Mouse (Mus musculus) T-helper 17 cell (primary cell): Measurements from ENCODE around the gene Car10.

Experiments
- in situ Hi-C, 2 experiments: fragments of 300-600 bp; cut with MboI, MseI; formaldehyde crosslinking; loops; 1 replicate in 1 of 2; 2 replicates in 1 of 2; pipeline ENCODE4 v1.15.1; 2025; ENCODE audit warnings: high pct_unique_total_duplicates in 2 of 2

The Car10 gene

GRCm38 (mm10) chr11:93097941-93098828, at the start of gene Car10:
Gene Car10 (plus strand): TSS chr11:93098028.
- in situ Hi-C loops = no loop called here

GRCm38 (mm10) chr11:93065021-93065420, 32.8 kb upstream of the Car10 start:
- in situ Hi-C loops = no loop called here

- in situ Hi-C loops = no loop called here
These were observed 32.1 kb upstream of the Car10 start for GRCm38 (mm10) chr11:93065656-93066181.

- in situ Hi-C loops = no loop called here
These were observed 2.2 kb upstream of the Car10 start for GRCm38 (mm10) chr11:93095588-93095987.

GRCm38 (mm10) chr11:93097001-93097400, 827 bp upstream of the Car10 start:
- in situ Hi-C loops = no loop called here

- in situ Hi-C loops = no loop called here
These were observed 387 bp upstream of the Car10 start for GRCm38 (mm10) chr11:93097431-93097851.

GRCm38 (mm10) chr11:93098933-93099381, 1.1 kb downstream of the Car10 start:
- in situ Hi-C loops = no loop called here

- in situ Hi-C loops = loop anchor here in 1 of 2 experiments (10.0 kb wide), 1 partner anchor 375 kb away; no protein-coding TSS in a partner anchor
These were observed 1.9 kb downstream of the Car10 start for GRCm38 (mm10) chr11:93099431-93100370.

- in situ Hi-C loops = loop anchor here in 1 of 2 experiments (10.0 kb wide), 1 partner anchor 374 kb away; no protein-coding TSS in a partner anchor
These were observed 2.8 kb downstream of the Car10 start for GRCm38 (mm10) chr11:93100606-93101005.

GRCm38 (mm10) chr11:93101106-93101505, 3.3 kb downstream of the Car10 start:
- in situ Hi-C loops = loop anchor here in 1 of 2 experiments (10.0 kb wide), 1 partner anchor 374 kb away; no protein-coding TSS in a partner anchor

GRCm38 (mm10) chr11:93102321-93102720, 4.5 kb downstream of the Car10 start:
- in situ Hi-C loops = loop anchor here in 1 of 2 experiments (10.0 kb wide), 1 partner anchor 372 kb away; no protein-coding TSS in a partner anchor

- in situ Hi-C loops = loop anchor here in 1 of 2 experiments (10.0 kb wide), 1 partner anchor 372 kb away; no protein-coding TSS in a partner anchor
These were observed 5.4 kb downstream of the Car10 start for GRCm38 (mm10) chr11:93103101-93103815.

- in situ Hi-C loops = loop anchor here in 1 of 2 experiments (10.0 kb wide), 1 partner anchor 365 kb away; no protein-coding TSS in a partner anchor
These were observed 11.6 kb downstream of the Car10 start for GRCm38 (mm10) chr11:93109451-93109850.

GRCm38 (mm10) chr11:93120766-93121415, 23.1 kb downstream of the Car10 start:
- in situ Hi-C loops = no loop called here

GRCm38 (mm10) chr11:93123691-93124090, 25.9 kb downstream of the Car10 start:
- in situ Hi-C loops = no loop called here

- in situ Hi-C loops = no loop called here
These were observed 28.6 kb downstream of the Car10 start for GRCm38 (mm10) chr11:93126466-93126865.

GRCm38 (mm10) chr11:93128481-93128880, 30.7 kb downstream of the Car10 start:
- in situ Hi-C loops = no loop called here

GRCm38 (mm10) chr11:93137841-93138240, 40.0 kb downstream of the Car10 start:
- in situ Hi-C loops = no loop called here

GRCm38 (mm10) chr11:93141727-93142126, 43.9 kb downstream of the Car10 start:
- in situ Hi-C loops = no loop called here

- in situ Hi-C loops = no loop called here
These were observed 46.7 kb downstream of the Car10 start for GRCm38 (mm10) chr11:93144544-93144943.
